In the genomic region with DNA sequence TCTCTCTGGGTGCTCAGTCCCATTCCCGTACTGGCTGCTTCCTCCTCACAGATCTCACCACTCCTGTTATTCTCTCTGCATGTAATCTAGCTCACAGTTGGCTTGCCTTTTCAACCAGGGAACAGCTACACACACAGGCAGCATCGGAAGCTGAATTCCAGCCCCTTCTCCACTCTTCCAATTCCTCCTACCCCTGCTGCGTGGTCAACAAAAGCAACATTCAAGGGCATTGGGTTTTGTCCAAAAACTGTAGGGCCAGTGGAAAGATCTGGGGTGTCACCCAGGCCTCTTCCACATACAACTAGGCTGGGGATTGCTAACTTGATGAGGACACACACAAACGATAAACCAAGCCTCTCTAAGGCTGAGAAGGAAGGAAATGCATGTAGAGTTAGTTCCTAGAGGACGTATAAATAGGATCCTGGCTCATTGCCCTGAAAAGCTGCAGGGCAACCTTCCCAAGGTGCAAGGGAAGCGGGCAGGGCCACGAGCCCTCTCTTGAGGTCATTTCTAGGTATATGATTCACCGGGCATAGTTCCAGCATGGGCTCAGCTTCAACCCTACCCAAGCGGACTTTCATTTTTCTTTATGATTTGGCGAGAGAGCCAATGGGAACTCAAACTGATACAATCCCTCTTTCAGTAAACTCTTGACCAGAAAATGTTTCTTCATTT, we compare ENCODE assay signal across 12 mouse cellular contexts. TPM values are rescaled to one million over a fixed set of nuclear protein-coding genes. Genes with fewer than 3 reads are reported as not detected.
A peak's percentile ranks its signal among the peaks of the same experiment; 100 is the strongest.
DNase-seq lines count a peak whose midpoint lies in the region; ATAC-seq and TF ChIP-seq lines count a peak whose summit lies in the region.
"Had no signal": no experiment of that assay in that cellular context is flagged by ENCODE, and none has a peak within 500 bp of the region (broad histone marks: within the 10 kb centered on the region; RNA-seq: fewer than 3 reads in every experiment).

No protein-coding gene starts in this region.

- no peak for TF ChIP-seq CTCF in hindbrain, postnatal 0 days (IDR thresholded peaks at IDR 0.05; ENCODE audit: low read depth)
- no peak for TF ChIP-seq CTCF in liver, postnatal 0 days (IDR thresholded peaks at IDR 0.05; ENCODE audit: low read depth)

- H3K27ac ChIP-seq in hindbrain, postnatal 0 days: no peak overlapping the region
- no peak overlapping the region for H3K27ac ChIP-seq in hindbrain, embryonic 14.5 days
- no peak overlapping the region for H3K27ac ChIP-seq in liver, postnatal 0 days (ENCODE audit: low read depth)
- H3K27ac ChIP-seq: forebrain, embryonic 15.5 days; left cerebral cortex, adult 2 months; liver, embryonic 13.5 days; midbrain, embryonic 12.5 days had no signal

- DNase-seq in hindbrain, postnatal 0 days (ENCODE audit: low spot score): peak; percentile 53
- DNase-seq in hindbrain, embryonic 14.5 days (ENCODE audit: low spot score): no peak
- peak; percentile 75 for DNase-seq in 3T3-L1 (ENCODE audit: low read depth, low spot score)
- peak; percentile 85 for DNase-seq in Muller cell, postnatal 12 days (ENCODE audit: inconsistent ontology term)
- no peak for DNase-seq in liver, postnatal 0 days
- DNase-seq: liver, embryonic 13.5 days; spleen, adult 18-20 months had no signal

- H3K27me3 ChIP-seq in hindbrain, postnatal 0 days (ENCODE audit: insufficient read depth, low read length): no peaks in the 10 kb centered on the region
- no peaks in the 10 kb centered on the region for H3K27me3 ChIP-seq in hindbrain, embryonic 14.5 days (ENCODE audit: control insufficient read depth, insufficient read depth, low read length)
- H3K27me3 ChIP-seq in liver, postnatal 0 days (ENCODE audit: insufficient read depth, low read length): no peaks in the 10 kb centered on the region
- H3K27me3 ChIP-seq: forebrain, embryonic 15.5 days; liver, embryonic 13.5 days had no signal

- no peaks in the 10 kb centered on the region for H3K36me3 ChIP-seq in hindbrain, postnatal 0 days (ENCODE audit: insufficient read depth, low read length)
- H3K36me3 ChIP-seq in hindbrain, embryonic 14.5 days (replicated peaks; ENCODE audit: control insufficient read depth, insufficient read depth): no peaks in the 10 kb centered on the region
- no peaks in the 10 kb centered on the region for H3K36me3 ChIP-seq in liver, postnatal 0 days (replicated peaks; ENCODE audit: insufficient read depth, low read length)
- H3K36me3 ChIP-seq: forebrain, embryonic 15.5 days; liver, embryonic 13.5 days; midbrain, embryonic 12.5 days had no signal

- no peak overlapping the region for H3K4me2 ChIP-seq in hindbrain, postnatal 0 days (ENCODE audit: low read depth, low read length)
- H3K4me2 ChIP-seq in hindbrain, embryonic 14.5 days (replicated peaks): no peak overlapping the region
- H3K4me2 ChIP-seq in liver, postnatal 0 days (ENCODE audit: low read depth, low read length): no peak overlapping the region
- H3K4me2 ChIP-seq: forebrain, embryonic 15.5 days; liver, embryonic 13.5 days; midbrain, embryonic 12.5 days had no signal

- no peaks in the 10 kb centered on the region for H3K9me3 ChIP-seq in hindbrain, postnatal 0 days (ENCODE audit: low read length)
- H3K9me3 ChIP-seq in hindbrain, embryonic 14.5 days (ENCODE audit: control insufficient read depth, low read length): no peaks in the 10 kb centered on the region
- H3K9me3 ChIP-seq in liver, postnatal 0 days (ENCODE audit: low read length): no peaks in the 10 kb centered on the region
- H3K9me3 ChIP-seq: forebrain, embryonic 15.5 days; liver, embryonic 13.5 days; midbrain, embryonic 12.5 days had no signal

- no peak overlapping the region for H3K4me3 ChIP-seq in hindbrain, postnatal 0 days (ENCODE audit: low read length)
- no peak overlapping the region for H3K4me3 ChIP-seq in hindbrain, embryonic 14.5 days (replicated peaks; ENCODE audit: low read length)
- H3K4me3 ChIP-seq in liver, postnatal 0 days (ENCODE audit: low read depth, low read length): no peak overlapping the region
- H3K4me3 ChIP-seq: forebrain, embryonic 15.5 days; left cerebral cortex, adult 2 months; liver, embryonic 13.5 days; midbrain, embryonic 12.5 days had no signal

- no peak for TF ChIP-seq EP300 in liver, postnatal 0 days (IDR thresholded peaks at IDR 0.05; ENCODE audit: low read depth)

- peak; percentile 35; the same call in 1 of the 2 replicates for ATAC-seq in hindbrain, postnatal 0 days
- ATAC-seq in hindbrain, embryonic 14.5 days (ENCODE audit: low FRiP score): no peak
- ATAC-seq in hematopoietic stem cell, adult 5-6 weeks (replicated peaks in 1 of 2; ENCODE audit: insufficient read depth in 1 of 2, low FRiP score in 2 of 2, low TSS enrichment in 1 of 2, low read depth in 1 of 2, poor library complexity in 2 of 2, severe bottlenecking in 2 of 2): peak; percentile 12 to 34; a peak in 1 of 4 replicates
- ATAC-seq in inflammation-experienced regulatory T-cells, adult 6 months: no peak
- no peak for ATAC-seq in liver, postnatal 0 days
- ATAC-seq: forebrain, embryonic 15.5 days had no signal

- H3K4me1 ChIP-seq in hindbrain, postnatal 0 days (ENCODE audit: insufficient read depth, low read length): peaks cover 10% of the 10 kb centered on the region; the same call in 1 of the 2 replicates
- peaks cover 9% of the 10 kb centered on the region for H3K4me1 ChIP-seq in hindbrain, embryonic 14.5 days (replicated peaks; ENCODE audit: control insufficient read depth, insufficient read depth, low read length)
- H3K4me1 ChIP-seq in liver, postnatal 0 days (ENCODE audit: insufficient read depth): no peaks in the 10 kb centered on the region
- H3K4me1 ChIP-seq: liver, embryonic 13.5 days had no signal

- WGBS in hindbrain, postnatal 0 days: 55% methylated on average over 10 of the region's 10 CpGs
- 72% methylated on average over 10 of the region's 10 CpGs for WGBS in hindbrain, embryonic 14.5 days
- 63% methylated on average over 10 of the region's 10 CpGs for WGBS in liver, postnatal 0 days (ENCODE audit: insufficient replicate concordance)

- no peak overlapping the region for H3K9ac ChIP-seq in hindbrain, postnatal 0 days (replicated peaks; ENCODE audit: low read length)
- H3K9ac ChIP-seq in hindbrain, embryonic 14.5 days: no peak overlapping the region
- no peak overlapping the region for H3K9ac ChIP-seq in liver, postnatal 0 days (replicated peaks)
- H3K9ac ChIP-seq: forebrain, embryonic 15.5 days; liver, embryonic 13.5 days; midbrain, embryonic 12.5 days had no signal

RNA-seq across cellular contexts. Expression of gene Rybp, which starts 36.6 kb away (rescaled TPM):
- total RNA-seq in hindbrain, postnatal 0 days (2014; rRNA removed): 18.7 and 24.5 TPM in 2 replicates
- polyA plus RNA-seq in hindbrain, postnatal 0 days (2015; fragmentation: Nextera tagmentation; extraction: Ambion mirVana): 20.2 and 21.6 TPM in 2 replicates
- 14.5 and 15.5 TPM in 2 replicates for polyA plus RNA-seq in hindbrain, embryonic 14.5 days (2014; fragmentation: Nextera tagmentation; extraction: Ambion mirVana)
- 31.8 and 62.6 TPM in 2 replicates for total RNA-seq in hematopoietic stem cell, adult 5-6 weeks (2017)
- 10 to 100 TPM in 1 of 3 experiments, 1 to 10 TPM in 2; 7.2 to 10.7 (median 9.7) TPM for polyA plus RNA-seq in inflammation-experienced regulatory T-cells, adult 6 months (2017; shearing (Covaris generic))
- 5.8 and 6.7 TPM in 2 replicates for polyA plus RNA-seq in liver, postnatal 0 days (2015; fragmentation: Nextera tagmentation; extraction: Ambion mirVana)

Comparison
In these comparisons a context has a peak if more than half of its experiments do, and no peak if none do; other contexts are left out.
1. ATAC-seq: peak in hindbrain, postnatal 0 days (single experiment) and hematopoietic stem cell, adult 5-6 weeks (2 of 2); none in hindbrain, embryonic 14.5 days (single experiment), inflammation-experienced regulatory T-cells, adult 6 months (single experiment) and liver, postnatal 0 days (single experiment).
2. DNase-seq: peak in hindbrain, postnatal 0 days (single experiment), 3T3-L1 (single experiment) and Muller cell, postnatal 12 days (single experiment); none in hindbrain, embryonic 14.5 days (single experiment) and liver, postnatal 0 days (single experiment).